Comparison of ENCODE assay signal across 8 mouse cellular contexts in genomic region chr19:4190831-4191334, GRCm38 (mm10). TPM values are rescaled to one million over a fixed set of nuclear protein-coding genes. Genes with fewer than 3 reads are reported as not detected.
DNase-seq lines count a peak whose midpoint lies in the region; ATAC-seq and TF ChIP-seq lines count a peak whose summit lies in the region.

TSS of gene Tbc1d10c (minus strand) at chr19:4191284.

- H3K36me3 ChIP-seq in kidney, adult 2 months (ENCODE audit: control insufficient read depth, insufficient read depth, low read length): peaks cover 2% of the 10 kb centered on the region; the same call in 1 of the 2 replicates
- H3K36me3 ChIP-seq in forebrain, embryonic 11.5 days (ENCODE audit: control insufficient read depth, insufficient read depth, low read length): peaks cover 14% of the 10 kb centered on the region
- H3K36me3 ChIP-seq in stomach, postnatal 0 days (ENCODE audit: control insufficient read depth, insufficient read depth, low read length): peaks cover 15% of the 10 kb centered on the region

- peaks cover 11% of the 10 kb centered on the region; the same call in 1 of the 2 replicates for H3K4me1 ChIP-seq in kidney, adult 2 months (ENCODE audit: control insufficient read depth, insufficient read depth, low read length)
- peaks cover 10% of the 10 kb centered on the region for H3K4me1 ChIP-seq in forebrain, embryonic 11.5 days (replicated peaks; ENCODE audit: control insufficient read depth, insufficient read depth, low read length)
- H3K4me1 ChIP-seq in stomach, postnatal 0 days (replicated peaks; ENCODE audit: control insufficient read depth, insufficient read depth): peaks cover 3% of the 10 kb centered on the region

- TF ChIP-seq POLR2A in kidney, adult 2 months (IDR thresholded peaks at IDR 0.05; ENCODE audit: low read depth, low read length): no peak

- TF ChIP-seq CTCF in kidney, adult 2 months (conservative IDR thresholded peaks at IDR 0.05; ENCODE audit: insufficient read depth, insufficient read length, low read depth, low read length): no peak
- no peak for TF ChIP-seq CTCF in stomach, postnatal 0 days (IDR thresholded peaks at IDR 0.05; ENCODE audit: low read depth)

- TF ChIP-seq EP300 in stomach, postnatal 0 days (optimal IDR thresholded peaks at IDR 0.05): no peak

- no peak for ATAC-seq in forebrain, embryonic 11.5 days (replicated peaks; ENCODE audit: low FRiP score)
- peak; percentile 41 for ATAC-seq in megakaryocyte progenitor cell, adult 5-6 weeks (replicated peaks; ENCODE audit: poor library complexity)
- ATAC-seq in stomach, postnatal 0 days (ENCODE audit: low FRiP score, low TSS enrichment): no peak

- peak within 1 kb of the TSS; percentile 99 for H3K4me3 ChIP-seq in kidney, adult 2 months (ENCODE audit: insufficient read depth, low read depth, low read length)
- H3K4me3 ChIP-seq in forebrain, embryonic 11.5 days (ENCODE audit: low read depth, low read length): peak within 1 kb of the TSS; percentile 89
- peak within 1 kb of the TSS; percentile 84 for H3K4me3 ChIP-seq in stomach, postnatal 0 days (ENCODE audit: low read depth, low read length)

- no peak for DNase-seq in kidney, adult 2 months
- no peak for DNase-seq in kidney, postnatal 36 days
- no peak for DNase-seq in forebrain, embryonic 11.5 days (ENCODE audit: low spot score)
- DNase-seq in kidney, postnatal 14 days: peak; percentile 40
- no peak for DNase-seq in stomach, postnatal 0 days (ENCODE audit: low spot score)
- no peak for DNase-seq in gastrocnemius, postnatal 10 days
- DNase-seq in right cerebral cortex, postnatal 4 days: no peak

- no peaks in the 10 kb centered on the region for H3K9me3 ChIP-seq in forebrain, embryonic 11.5 days (ENCODE audit: control insufficient read depth, low read length)
- no peaks in the 10 kb centered on the region for H3K9me3 ChIP-seq in stomach, postnatal 0 days (ENCODE audit: control insufficient read depth, low read length)

- peak within 1 kb of the TSS; percentile 97 for H3K9ac ChIP-seq in forebrain, embryonic 11.5 days (ENCODE audit: low read length)
- H3K9ac ChIP-seq in stomach, postnatal 0 days (ENCODE audit: low read length): peak within 1 kb of the TSS; percentile 98

- peak within 1 kb of the TSS; percentile 93 for H3K4me2 ChIP-seq in forebrain, embryonic 11.5 days (ENCODE audit: low read depth, low read length, severe bottlenecking)
- peak within 1 kb of the TSS; percentile 85 for H3K4me2 ChIP-seq in stomach, postnatal 0 days (replicated peaks; ENCODE audit: low read depth)

- WGBS in kidney, adult 2 months: 41% methylated on average over 4 of the region's 4 CpGs
- WGBS in forebrain, embryonic 11.5 days: 70% methylated on average over 4 of the region's 4 CpGs
- WGBS in stomach, postnatal 0 days: 51% methylated on average over 4 of the region's 4 CpGs

- no peaks in the 10 kb centered on the region for H3K27me3 ChIP-seq in kidney, adult 2 months (replicated peaks; ENCODE audit: control insufficient read depth, insufficient read depth, low read length)
- H3K27me3 ChIP-seq in forebrain, embryonic 11.5 days (ENCODE audit: control insufficient read depth, insufficient read depth, low read length): no peaks in the 10 kb centered on the region
- H3K27me3 ChIP-seq in stomach, postnatal 0 days (ENCODE audit: control insufficient read depth, insufficient read depth, low read length): no peaks in the 10 kb centered on the region

- H3K27ac ChIP-seq in kidney, adult 2 months (ENCODE audit: insufficient read depth, low read depth, low read length): peak within 1 kb of the TSS; percentile 93
- H3K27ac ChIP-seq in forebrain, embryonic 11.5 days (ENCODE audit: low read depth, low read length): peak within 1 kb of the TSS; percentile 71
- peak within 1 kb of the TSS; percentile 98 for H3K27ac ChIP-seq in stomach, postnatal 0 days (replicated peaks)

RNA-seq across cellular contexts. Expression of gene Tbc1d10c, which starts in this region (rescaled TPM):
- 2.3 and 9.1 TPM in 2 replicates for polyA plus RNA-seq in kidney, adult 2 months (2012; rRNA removed)
- 0.43 and 1.3 TPM in 2 replicates for polyA plus RNA-seq in forebrain, embryonic 11.5 days (2014; fragmentation: Nextera tagmentation; extraction: Ambion mirVana)
- 39.3 and 46.6 TPM in 2 replicates for total RNA-seq in megakaryocyte progenitor cell, adult 5-6 weeks (2015)
- total RNA-seq in megakaryocyte progenitor cell, adult 5-6 weeks (2017): 15.3 and 17.5 TPM in 2 replicates
- 2.3 and 2.9 TPM in 2 replicates for polyA plus RNA-seq in stomach, postnatal 0 days (2015; fragmentation: Nextera tagmentation; extraction: Ambion mirVana)
- total RNA-seq in gastrocnemius, postnatal 10 days (2021): 1 to 10 TPM; 3.2 to 3.8 TPM
